Mouse (Mus musculus): Measurements from ENCODE around the gene Rfng.

GRCm38 (mm10) chr11:120798244-120798643, 14.2 kb upstream of the Rfng start:
- TF ChIP-seq GATA1 (IDR thresholded peaks at IDR 0.05; ENCODE audit: low read length), result no peak
- TF ChIP-seq TAL1 (IDR thresholded peaks at IDR 0.05; ENCODE audit: low read length), result no peak
